Mouse (Mus musculus): ENCODE results near the gene Rps6kc1. TPM values are rescaled to one million over a fixed set of nuclear protein-coding genes. Genes with fewer than 3 reads are reported as not detected.
A peak's percentile ranks its signal among the peaks of the same experiment; 100 is the strongest.

The Rps6kc1 gene
- 27.9 and 28.4 TPM in 2 replicates for polyA plus RNA-seq (2015; fragmentation: Nextera tagmentation; extraction: Ambion mirVana)

- no peaks in the 10 kb centered on the region for H3K9me3 ChIP-seq
- H3K9ac ChIP-seq (replicated peaks), result peak within 1 kb of the TSS; percentile 83
- H3K27me3 ChIP-seq, result no peaks in the 10 kb centered on the region
- ATAC-seq (replicated peaks), result peak; percentile 95
- peaks cover 23% of the 10 kb centered on the region for H3K4me1 ChIP-seq
- under 1% methylated on average over 47 of the region's 47 CpGs for WGBS
- H3K36me3 ChIP-seq, result no peaks in the 10 kb centered on the region
- H3K4me3 ChIP-seq, result peak within 1 kb of the TSS; percentile 84
- H3K27ac ChIP-seq (replicated peaks), result peak within 1 kb of the TSS; percentile 74
- H3K4me2 ChIP-seq (replicated peaks), result peak within 1 kb of the TSS; percentile 84
Observed at GRCm38 (mm10) chr1:190911415-190912123, at the start of gene Rps6kc1. Rps6kc1 (minus strand) TSS chr1:190911770.

GRCm38 (mm10) chr1:190958821-190959220 lies 47.3 kb upstream of the Rps6kc1 start:
- no peak for ATAC-seq (replicated peaks)
- WGBS, result 88% methylated on average over 5 of the region's 5 CpGs
- Histone ChIP-seq H3K36me3 (peaks cover 89% of the 10 kb centered on the region), H3K9me3 (no peaks in the 10 kb centered on the region), H3K9ac (replicated peaks) (no peak overlapping the region), H3K27ac (replicated peaks) (no peak overlapping the region), H3K27me3 (no peaks in the 10 kb centered on the region), H3K4me3 (no peak overlapping the region), H3K4me2 (replicated peaks) (no peak overlapping the region), H3K4me1 (no peaks in the 10 kb centered on the region)

GRCm38 (mm10) chr1:190953009-190953408 lies 41.4 kb upstream of the Rps6kc1 start:
- ATAC-seq (replicated peaks), result no peak
- Histone ChIP-seq H3K4me1 (no peaks in the 10 kb centered on the region), H3K4me3 (no peak overlapping the region), H3K36me3 (peaks cover 94% of the 10 kb centered on the region), H3K4me2 (replicated peaks) (no peak overlapping the region), H3K27me3 (no peaks in the 10 kb centered on the region), H3K27ac (replicated peaks) (no peak overlapping the region), H3K9me3 (no peaks in the 10 kb centered on the region), H3K9ac (replicated peaks) (no peak overlapping the region)
- 81% methylated on average over 3 of the region's 3 CpGs for WGBS

- no peaks in the 10 kb centered on the region for H3K4me1 ChIP-seq
- H3K4me2 ChIP-seq (replicated peaks), result no peak overlapping the region
- no peak overlapping the region for H3K9ac ChIP-seq (replicated peaks)
- no peaks in the 10 kb centered on the region for H3K27me3 ChIP-seq
- H3K9me3 ChIP-seq, result no peaks in the 10 kb centered on the region
- peaks cover 90% of the 10 kb centered on the region for H3K36me3 ChIP-seq
- no peak overlapping the region for H3K27ac ChIP-seq (replicated peaks)
- no peak overlapping the region for H3K4me3 ChIP-seq
- ATAC-seq (replicated peaks), result no peak
- WGBS, result 88% methylated on average over 5 of the region's 5 CpGs
Observed at GRCm38 (mm10) chr1:190951014-190951413, 39.4 kb upstream of the Rps6kc1 start.

GRCm38 (mm10) chr1:190948846-190949245 lies 37.3 kb upstream of the Rps6kc1 start:
- H3K4me1 ChIP-seq, result no peaks in the 10 kb centered on the region
- H3K27ac ChIP-seq (replicated peaks), result no peak overlapping the region
- no peak for ATAC-seq (replicated peaks)
- H3K4me3 ChIP-seq, result no peak overlapping the region
- no peaks in the 10 kb centered on the region for H3K9me3 ChIP-seq
- no peak overlapping the region for H3K4me2 ChIP-seq (replicated peaks)
- H3K9ac ChIP-seq (replicated peaks), result no peak overlapping the region
- no peaks in the 10 kb centered on the region for H3K27me3 ChIP-seq
- 89% methylated on average over 17 of the region's 17 CpGs for WGBS
- peaks cover 81% of the 10 kb centered on the region for H3K36me3 ChIP-seq

- WGBS, result 88% methylated on average over 7 of the region's 7 CpGs
- Histone ChIP-seq H3K27ac (replicated peaks) (no peak overlapping the region), H3K27me3 (no peaks in the 10 kb centered on the region), H3K9ac (replicated peaks) (no peak overlapping the region), H3K4me1 (no peaks in the 10 kb centered on the region), H3K4me3 (no peak overlapping the region), H3K4me2 (replicated peaks) (no peak overlapping the region), H3K36me3 (peaks cover 81% of the 10 kb centered on the region), H3K9me3 (no peaks in the 10 kb centered on the region)
- ATAC-seq (replicated peaks), result no peak
Observed at GRCm38 (mm10) chr1:190948439-190948838, 36.9 kb upstream of the Rps6kc1 start.

GRCm38 (mm10) chr1:190947986-190948385 lies 36.4 kb upstream of the Rps6kc1 start:
- Histone ChIP-seq H3K4me2 (replicated peaks) (no peak overlapping the region), H3K27me3 (no peaks in the 10 kb centered on the region), H3K4me3 (no peak overlapping the region), H3K9me3 (no peaks in the 10 kb centered on the region), H3K36me3 (peaks cover 81% of the 10 kb centered on the region), H3K9ac (replicated peaks) (no peak overlapping the region), H3K4me1 (no peaks in the 10 kb centered on the region), H3K27ac (replicated peaks) (no peak overlapping the region)
- WGBS, result 88% methylated on average over 5 of the region's 5 CpGs
- ATAC-seq (replicated peaks), result no peak

- Histone ChIP-seq H3K9me3 (no peaks in the 10 kb centered on the region), H3K9ac (replicated peaks) (no peak overlapping the region)
Observed at GRCm38 (mm10) chr1:190944109-190944760, 32.7 kb upstream of the Rps6kc1 start.

GRCm38 (mm10) chr1:190939803-190940202 lies 28.2 kb upstream of the Rps6kc1 start:
- H3K36me3 ChIP-seq, result peaks cover 75% of the 10 kb centered on the region
- no peak overlapping the region for H3K9ac ChIP-seq (replicated peaks)
- no peaks in the 10 kb centered on the region for H3K27me3 ChIP-seq
- no peak overlapping the region for H3K4me3 ChIP-seq
- no peak overlapping the region for H3K4me2 ChIP-seq (replicated peaks)
- 90% methylated on average over 7 of the region's 7 CpGs for WGBS
- no peaks in the 10 kb centered on the region for H3K4me1 ChIP-seq
- H3K9me3 ChIP-seq, result no peaks in the 10 kb centered on the region
- no peak for ATAC-seq (replicated peaks)
- no peak overlapping the region for H3K27ac ChIP-seq (replicated peaks)

More at GRCm38 (mm10) chr1:190944109-190944760, 32.7 kb upstream of the Rps6kc1 start:
- H3K4me1 ChIP-seq, result no peaks in the 10 kb centered on the region
- no peaks in the 10 kb centered on the region for H3K27me3 ChIP-seq
- 48% methylated on average over 6 of the region's 6 CpGs for WGBS
- no peak overlapping the region for H3K4me2 ChIP-seq (replicated peaks)
- ATAC-seq (replicated peaks), result peak; percentile 84
- H3K27ac ChIP-seq (replicated peaks), result no peak overlapping the region
- no peak overlapping the region for H3K4me3 ChIP-seq
- peaks cover 84% of the 10 kb centered on the region for H3K36me3 ChIP-seq

GRCm38 (mm10) chr1:190930181-190930580 lies 18.6 kb upstream of the Rps6kc1 start:
- H3K9me3 ChIP-seq, result no peaks in the 10 kb centered on the region
- ATAC-seq (replicated peaks), result no peak
- peaks cover 13% of the 10 kb centered on the region for H3K36me3 ChIP-seq
- no peak overlapping the region for H3K9ac ChIP-seq (replicated peaks)
- WGBS, result 90% methylated on average over 6 of the region's 6 CpGs
- H3K4me3 ChIP-seq, result no peak overlapping the region
- H3K27ac ChIP-seq (replicated peaks), result no peak overlapping the region
- H3K27me3 ChIP-seq, result no peaks in the 10 kb centered on the region
- no peak overlapping the region for H3K4me2 ChIP-seq (replicated peaks)
- peaks cover 18% of the 10 kb centered on the region for H3K4me1 ChIP-seq

- WGBS, result 7% methylated on average over 27 of the region's 27 CpGs
- no peak for ATAC-seq (replicated peaks)
Observed at GRCm38 (mm10) chr1:190929010-190929695, 17.6 kb upstream of the Rps6kc1 start.

More at GRCm38 (mm10) chr1:190929010-190929695, 17.6 kb upstream of the Rps6kc1 start:
- peaks cover 18% of the 10 kb centered on the region for H3K4me1 ChIP-seq
- H3K4me3 ChIP-seq, result peak overlapping the region; percentile 70
- peak overlapping the region; percentile 62 for H3K4me2 ChIP-seq (replicated peaks)
- no peaks in the 10 kb centered on the region for H3K9me3 ChIP-seq
- no peaks in the 10 kb centered on the region for H3K27me3 ChIP-seq
- H3K36me3 ChIP-seq, result peaks cover 8% of the 10 kb centered on the region; the same call in 1 of the 2 replicates
- H3K9ac ChIP-seq (replicated peaks), result peak overlapping the region; percentile 89
- peak overlapping the region; percentile 99 for H3K27ac ChIP-seq (replicated peaks)
